Mouse (Mus musculus) forebrain, postnatal 0 days (tissue): ENCODE measurements around the gene Eif2ak4. TPM values are rescaled to one million over a fixed set of nuclear protein-coding genes. Genes with fewer than 3 reads are reported as not detected.

Source experiments
- ATAC-seq: fragments of 200-750 bp; cut with Nextera tagmentation; 2 replicates; pipeline ENCODE4 v1.8.0; 2017; ENCODE audit warnings: mild to moderate bottlenecking, moderate library complexity
- DNase-seq: peaks from one replicate; pipeline ENCODE4 v3.0.0-alpha.2; 2015
- H3K27ac ChIP-seq: fragments of 300-500 bp; sonication (generic); 2 replicates; pipeline ENCODE4 v1.5.1; 2014; ENCODE audit warnings: low read depth, mild to moderate bottlenecking, antibody characterized with exemption, low read length, moderate library complexity, mixed read lengths
- H3K27me3 ChIP-seq: fragments of 300-500 bp; sonication (generic); 2 replicates; pipeline ENCODE4 v1.6.1; 2014; ENCODE audit warnings: mild to moderate bottlenecking, low read length, mixed read lengths; ENCODE audit not compliant: insufficient read depth
- H3K36me3 ChIP-seq: fragments of 300-500 bp; sonication (generic); 2 replicates; pipeline ENCODE4 v1.6.1; 2014; ENCODE audit warnings: mild to moderate bottlenecking, moderate library complexity; ENCODE audit not compliant: insufficient read depth
- H3K4me1 ChIP-seq: fragments of 300-500 bp; sonication (generic); 2 replicates; pipeline ENCODE4 v1.6.1; 2014; ENCODE audit warnings: antibody characterized with exemption; ENCODE audit not compliant: insufficient read depth
- H3K4me2 ChIP-seq: fragments of 300-500 bp; sonication (generic); 2 replicates; pipeline ENCODE4 v1.6.1; 2014; ENCODE audit warnings: low read depth, mild to moderate bottlenecking, moderate library complexity
- H3K4me3 ChIP-seq: fragments of 300-500 bp; sonication (generic); 2 replicates; pipeline ENCODE4 v1.5.1; 2014; ENCODE audit warnings: low read depth, low read length, mixed read lengths
- H3K9ac ChIP-seq: fragments of 300-500 bp; sonication (generic); 2 replicates; pipeline ENCODE4 v1.6.1; 2014; ENCODE audit warnings: mild to moderate bottlenecking
- H3K9me3 ChIP-seq: fragments of 300-500 bp; sonication (generic); 2 replicates; pipeline ENCODE4 v1.6.1; 2016; ENCODE audit warnings: low read length
- CTCF ChIP-seq: sonication (generic); IDR thresholded peaks from 2 replicates; pipeline ENCODE4 v1.5.1; 2016; ENCODE audit warnings: antibody characterized with exemption, control low read depth, low read depth
- WGBS: fragments of 180-500 bp; shearing (Covaris S2); extraction: QIAGEN DNeasy Blood & Tissue Kit; methylation state at CpG from one replicate; pipeline ENCODE4 v1.1.7; 2014; 5-methylcytosine and 5-hydroxymethylcytosine counted together
- polyA plus RNA-seq: library from polyadenylated mRNA; unstranded; fragments of >200 nt; fragmentation: Nextera tagmentation; extraction: Ambion mirVana; gene quantifications from 2 replicates; pipeline ENCODE4 v1.2.1, GENCODE M21; 2015
- total RNA-seq: library from RNA; depleted of rRNA; stranded (reverse); fragments of >200 nt; gene quantifications from 2 replicates; pipeline ENCODE4 v1.2.3, GENCODE M21; 2014

The Eif2ak4 gene
- total and polyA plus RNA-seq, 2 experiments from 2014 or later, result 6.2 to 16.4 TPM

- no peak overlapping the region for H3K4me3 ChIP-seq
- no peaks in the 10 kb centered on the region for H3K27me3 ChIP-seq
- ATAC-seq, result no peak
- no peaks in the 10 kb centered on the region for H3K36me3 ChIP-seq
- 24% methylated on average over 1 of the region's 1 CpGs for WGBS
- H3K27ac ChIP-seq, result no peak overlapping the region
- H3K9ac ChIP-seq, result no peak overlapping the region
- H3K4me1 ChIP-seq, result peaks cover 5% of the 10 kb centered on the region
- TF ChIP-seq CTCF, result no peak
- H3K9me3 ChIP-seq, result no peaks in the 10 kb centered on the region
- peak overlapping the region; percentile 98 for H3K4me2 ChIP-seq
- no peak for DNase-seq
Observed at GRCm38 (mm10) chr2:118371841-118372240, 16.6 kb upstream of the Eif2ak4 start.

- peak overlapping the region; percentile 75 for H3K9ac ChIP-seq
- DNase-seq (peak; percentile 44), ATAC-seq (no peak)
- H3K4me1 ChIP-seq, result peaks cover 5% of the 10 kb centered on the region
- peak overlapping the region; percentile 79; the same call in 1 of the 2 replicates for H3K27ac ChIP-seq
- WGBS, result 7% methylated on average over 11 of the region's 11 CpGs
- H3K36me3 ChIP-seq, result no peaks in the 10 kb centered on the region
- no peak for TF ChIP-seq CTCF
- peak overlapping the region; percentile 98 for H3K4me2 ChIP-seq
- peak overlapping the region; percentile 54 for H3K4me3 ChIP-seq
- no peaks in the 10 kb centered on the region for H3K27me3 ChIP-seq
- H3K9me3 ChIP-seq, result no peaks in the 10 kb centered on the region
Observed at GRCm38 (mm10) chr2:118372561-118372900, 15.9 kb upstream of the Eif2ak4 start.

- ATAC-seq, result peak; percentile 86
- WGBS, result under 1% methylated on average over 54 of the region's 59 CpGs
- H3K9ac ChIP-seq, result peak within 1 kb of the TSS; percentile 75
Observed at GRCm38 (mm10) chr2:118372901-118373571, 15.4 kb upstream of the Eif2ak4 start, which contains the start of gene Gpr176. Gpr176 (minus strand) TSS chr2:118373419.

GRCm38 (mm10) chr2:118373572-118374279 lies 14.7 kb upstream of the Eif2ak4 start:
- H3K9me3 ChIP-seq, result no peaks in the 10 kb centered on the region
- peak overlapping the region; percentile 75 for H3K9ac ChIP-seq
- no peaks in the 10 kb centered on the region for H3K36me3 ChIP-seq
- peak overlapping the region; percentile 54 for H3K4me3 ChIP-seq
- H3K4me2 ChIP-seq, result peak overlapping the region; percentile 98
- peak overlapping the region; percentile 79 for H3K27ac ChIP-seq
- H3K4me1 ChIP-seq, result peaks cover 5% of the 10 kb centered on the region
- peak; percentile 94 for ATAC-seq
- TF ChIP-seq CTCF, result peak; percentile 54
- 3% methylated on average over 43 of the region's 43 CpGs for WGBS
- H3K27me3 ChIP-seq, result no peaks in the 10 kb centered on the region
- DNase-seq, result peak; percentile 93

More at GRCm38 (mm10) chr2:118372901-118373571, 15.4 kb upstream of the Eif2ak4 start, which contains the start of gene Gpr176:
- DNase-seq, result peak; percentile 75
- no peaks in the 10 kb centered on the region for H3K36me3 ChIP-seq
- H3K4me1 ChIP-seq, result peaks cover 5% of the 10 kb centered on the region
- H3K4me3 ChIP-seq, result peak within 1 kb of the TSS; percentile 54
- H3K9me3 ChIP-seq, result no peaks in the 10 kb centered on the region
- peak; percentile 27; the same call in 1 of the 2 replicates for TF ChIP-seq CTCF
- H3K27me3 ChIP-seq, result no peaks in the 10 kb centered on the region
- H3K27ac ChIP-seq, result peak within 1 kb of the TSS; percentile 79
- peak within 1 kb of the TSS; percentile 98 for H3K4me2 ChIP-seq

- no peak overlapping the region for H3K4me3 ChIP-seq
- H3K27me3 ChIP-seq, result no peaks in the 10 kb centered on the region
- H3K4me1 ChIP-seq, result peaks cover 5% of the 10 kb centered on the region
- H3K9ac ChIP-seq, result no peak overlapping the region
- no peak overlapping the region for H3K27ac ChIP-seq
- no peaks in the 10 kb centered on the region for H3K36me3 ChIP-seq
- no peak for TF ChIP-seq CTCF
- DNase-seq (no peak), ATAC-seq (no peak)
- H3K4me2 ChIP-seq, result no peak overlapping the region
- 96% methylated on average over 1 of the region's 1 CpGs for WGBS
- H3K9me3 ChIP-seq, result no peaks in the 10 kb centered on the region
Observed at GRCm38 (mm10) chr2:118375522-118375921, 12.9 kb upstream of the Eif2ak4 start.

- ATAC-seq, result no peak
- no peak for TF ChIP-seq CTCF
- no peak overlapping the region for H3K4me2 ChIP-seq
Observed at GRCm38 (mm10) chr2:118375931-118376330, 12.5 kb upstream of the Eif2ak4 start.

GRCm38 (mm10) chr2:118379756-118380155 lies 8.7 kb upstream of the Eif2ak4 start:
- WGBS, result 13% methylated on average over 1 of the region's 1 CpGs

More at GRCm38 (mm10) chr2:118375931-118376330, 12.5 kb upstream of the Eif2ak4 start:
- Histone ChIP-seq H3K27ac (no peak overlapping the region), H3K36me3 (no peaks in the 10 kb centered on the region), H3K27me3 (no peaks in the 10 kb centered on the region), H3K4me1 (peaks cover 5% of the 10 kb centered on the region), H3K9me3 (no peaks in the 10 kb centered on the region), H3K9ac (no peak overlapping the region), H3K4me3 (no peak overlapping the region)
- no peak for DNase-seq

More at GRCm38 (mm10) chr2:118379756-118380155, 8.7 kb upstream of the Eif2ak4 start:
- no peak overlapping the region for H3K4me3 ChIP-seq
- H3K36me3 ChIP-seq, result no peaks in the 10 kb centered on the region
- no peak overlapping the region for H3K9ac ChIP-seq
- no peak overlapping the region for H3K27ac ChIP-seq
- no peak for DNase-seq
- no peak for TF ChIP-seq CTCF
- H3K27me3 ChIP-seq, result no peaks in the 10 kb centered on the region
- no peak overlapping the region for H3K4me2 ChIP-seq
- H3K4me1 ChIP-seq, result no peaks in the 10 kb centered on the region
- no peaks in the 10 kb centered on the region for H3K9me3 ChIP-seq
- ATAC-seq, result peak; percentile 43; the same call in 1 of the 2 replicates
